Mouse (Mus musculus) thymus, adult 18-20 months (tissue): Measurements from ENCODE around the gene 6430628N08Rik.

Experiments used
- DNase-seq, 2 experiments: peaks; one replicate each; pipeline ENCODE4 v3.0.0; 2022; ENCODE audit warnings: mixed read lengths in 2 of 2

Gene 6430628N08Rik

DNA sequence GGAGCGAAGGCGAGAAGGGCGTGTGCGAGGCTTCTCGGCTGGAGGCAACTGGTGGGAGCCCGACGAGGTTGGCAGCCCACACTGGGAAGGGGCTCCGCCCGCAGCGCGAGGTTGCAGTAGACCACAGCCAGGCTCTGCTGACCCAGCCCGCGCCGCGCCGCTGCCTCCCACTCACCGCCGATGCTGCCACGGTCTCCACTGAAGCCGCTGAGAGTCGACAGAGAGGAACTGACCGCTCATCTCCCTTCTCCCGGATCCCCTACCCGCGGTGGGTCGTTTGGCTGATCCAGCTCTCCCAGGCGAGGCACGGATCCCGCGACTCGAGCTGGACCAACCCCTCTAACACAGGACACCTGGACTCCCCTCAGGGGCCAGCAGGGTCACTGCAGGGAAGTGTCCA is at the start of gene 6430628N08Rik:
TSS of gene 6430628N08Rik (plus strand) at position 113 of the 400 bp plus-strand sequence.
- DNase-seq: no peak

DNA sequence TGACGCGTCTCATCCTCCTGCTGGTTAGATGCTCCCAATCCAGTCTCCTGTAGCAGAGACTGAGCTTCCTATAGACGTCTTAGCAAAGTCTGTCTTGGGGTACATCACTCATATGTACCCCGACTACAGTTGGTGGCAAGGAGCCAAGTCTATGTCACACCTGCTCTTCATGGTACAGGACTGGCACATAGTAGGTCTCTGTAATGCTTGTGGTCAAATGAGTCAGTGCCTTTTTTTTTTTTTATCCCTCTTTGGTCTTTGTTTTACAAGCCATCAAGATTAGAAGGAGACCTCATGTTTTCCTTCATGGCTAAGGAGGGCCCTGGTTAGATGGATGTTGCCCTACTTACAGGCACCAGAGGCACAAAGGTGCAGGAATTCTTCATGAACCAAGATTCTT is 49.6 kb upstream of the 6430628N08Rik start:
- no peak for DNase-seq

DNA sequence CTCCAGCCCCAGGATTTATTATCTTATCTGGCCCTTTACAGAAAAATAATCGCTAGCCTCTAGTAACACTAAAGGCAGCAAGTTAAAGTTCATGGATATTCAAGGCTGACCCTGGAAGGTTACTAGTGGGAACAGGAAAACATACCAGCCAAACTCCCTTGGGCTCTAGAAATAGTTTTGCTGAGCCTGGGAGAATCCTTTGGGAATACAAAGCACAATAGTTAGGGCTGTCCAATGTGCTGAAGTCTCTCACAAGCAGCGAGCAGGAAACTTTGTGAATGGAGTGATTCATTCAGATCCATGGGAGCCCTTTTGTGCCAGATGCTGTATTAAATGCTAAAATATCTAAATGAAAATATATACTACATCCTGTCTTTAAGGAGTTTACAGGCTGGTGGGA is 43.8 kb upstream of the 6430628N08Rik start:
- DNase-seq: no peak

DNA sequence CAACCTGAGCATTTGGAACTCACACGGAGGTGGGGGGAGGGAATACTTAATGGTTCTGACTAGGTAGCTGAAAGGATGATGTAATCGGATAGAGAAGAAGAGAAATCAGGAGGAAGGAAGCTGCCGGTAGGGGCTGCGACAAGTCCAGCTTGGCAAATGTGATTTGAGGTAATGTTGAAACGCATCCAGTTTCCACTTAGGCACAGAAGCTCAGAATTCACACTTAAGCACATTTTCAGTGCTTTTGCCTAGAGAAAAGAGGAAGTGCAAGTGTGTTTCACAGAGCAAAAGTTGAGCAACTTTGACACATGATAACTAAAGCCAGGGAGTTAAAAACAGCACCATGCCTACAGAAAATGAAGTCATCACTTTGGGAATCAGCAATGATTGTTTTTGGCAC is 43.1 kb upstream of the 6430628N08Rik start:
- DNase-seq: no peak

DNA sequence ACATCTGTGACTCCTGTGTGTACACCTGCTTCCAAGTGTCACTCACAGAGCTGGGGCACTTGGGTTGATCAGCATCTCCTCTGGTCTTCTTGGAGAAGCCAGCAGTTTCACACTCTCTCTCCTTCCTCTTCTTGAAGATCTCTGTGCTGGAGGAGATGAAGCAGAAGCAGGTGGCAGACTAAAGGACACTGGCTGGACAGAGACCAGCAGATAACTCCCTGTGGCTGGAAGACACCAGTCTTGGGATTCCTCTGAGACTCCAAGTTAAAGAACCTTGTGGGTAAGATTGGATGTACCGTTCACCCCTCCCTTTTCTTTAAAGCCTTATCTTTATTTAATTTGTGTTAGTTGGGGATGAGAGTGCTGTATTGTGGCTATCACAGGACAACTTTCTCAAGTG is 42.4 kb upstream of the 6430628N08Rik start:
- no peak for DNase-seq

DNA sequence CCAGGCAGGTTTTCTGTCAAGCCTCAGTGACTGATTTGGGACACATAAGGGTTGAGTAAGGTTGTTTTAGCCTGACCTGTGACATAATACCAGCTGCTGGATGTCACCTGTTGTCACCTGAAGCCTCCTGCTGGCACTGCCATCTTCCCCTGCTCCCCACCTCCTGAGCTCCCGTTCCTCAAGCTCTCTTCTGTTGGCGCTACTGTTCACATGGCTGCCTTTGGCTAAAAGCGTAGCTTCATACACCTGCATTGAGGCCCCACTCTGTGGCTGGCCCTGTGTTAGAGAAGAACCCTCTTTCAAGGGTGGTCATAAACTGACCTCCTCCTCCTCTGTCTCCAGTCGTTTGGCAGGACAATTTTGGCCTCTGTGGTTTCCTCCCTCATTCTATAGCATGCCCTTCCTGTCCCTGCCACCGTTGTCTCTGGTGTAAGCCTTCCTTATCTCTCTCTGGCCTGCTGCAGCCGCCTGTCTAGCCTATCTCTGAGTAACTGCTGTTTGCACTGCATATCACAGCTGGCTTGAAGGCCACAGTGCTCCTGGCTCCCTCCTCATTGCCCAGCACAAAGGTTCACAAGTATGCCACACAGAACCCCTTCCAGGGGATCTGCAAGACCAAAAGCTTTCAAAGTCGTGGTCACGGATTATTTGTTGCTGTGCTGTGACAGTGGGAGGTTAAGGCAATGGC is 41.3 kb upstream of the 6430628N08Rik start:
- no peak for DNase-seq

DNA sequence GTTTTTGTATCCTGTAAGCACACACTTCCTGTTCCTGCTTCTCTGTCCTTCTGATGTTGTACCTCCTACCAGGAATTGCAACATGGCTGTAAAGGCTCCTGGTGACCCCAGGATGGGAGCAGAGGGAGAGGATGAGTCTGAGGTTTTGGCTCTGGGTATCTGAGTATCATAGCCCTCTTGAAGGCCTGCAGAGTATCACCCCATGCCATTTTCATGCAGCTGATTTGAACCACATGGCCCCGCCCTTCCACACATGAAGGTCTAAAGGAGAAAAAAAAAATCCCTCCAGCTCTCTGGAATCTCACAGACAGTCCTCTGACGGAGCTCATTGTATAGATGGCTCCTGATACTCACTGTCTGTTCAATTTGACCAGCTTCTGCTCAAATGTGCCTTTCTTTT is 40.4 kb upstream of the 6430628N08Rik start:
- no peak for DNase-seq

DNA sequence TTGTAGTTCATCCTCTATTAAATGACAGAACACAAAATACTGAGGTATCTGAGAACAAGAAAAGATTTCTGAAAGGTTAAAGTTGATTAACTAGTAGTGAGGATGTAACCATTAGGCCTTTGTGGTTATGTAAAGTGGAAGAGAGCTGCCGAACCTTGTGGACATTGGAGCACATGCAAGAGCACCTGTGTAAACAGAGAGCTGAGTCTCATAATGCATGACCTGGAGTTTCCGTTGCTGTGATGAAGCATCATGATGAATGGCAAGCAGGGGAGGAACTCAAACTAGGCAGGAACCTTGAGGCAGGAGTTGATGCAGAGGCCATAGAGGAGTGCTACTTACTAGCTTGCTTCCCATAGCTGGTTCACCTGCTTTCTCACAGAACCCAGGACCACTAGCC is 39.8 kb upstream of the 6430628N08Rik start:
- no peak for DNase-seq

DNA sequence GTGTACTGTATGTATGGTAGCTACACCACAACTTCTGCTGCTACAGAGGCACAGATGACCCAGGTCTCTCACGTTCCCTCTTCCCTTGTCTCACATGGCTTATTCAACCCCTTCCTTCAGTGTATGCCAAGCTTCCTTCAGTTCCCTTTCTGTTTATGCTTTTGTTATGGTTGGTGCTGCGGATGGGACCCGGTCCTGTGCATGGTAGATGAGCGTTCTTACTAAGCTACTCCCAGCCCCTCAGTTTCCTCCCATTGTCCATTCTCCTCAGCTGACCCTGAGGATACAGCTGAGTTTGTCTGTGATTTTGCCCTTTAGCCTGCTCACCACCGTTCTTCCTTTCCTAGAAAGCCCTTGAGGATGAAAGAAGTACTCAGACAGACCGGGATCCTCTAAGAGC is 38.9 kb upstream of the 6430628N08Rik start:
- no peak for DNase-seq

DNA sequence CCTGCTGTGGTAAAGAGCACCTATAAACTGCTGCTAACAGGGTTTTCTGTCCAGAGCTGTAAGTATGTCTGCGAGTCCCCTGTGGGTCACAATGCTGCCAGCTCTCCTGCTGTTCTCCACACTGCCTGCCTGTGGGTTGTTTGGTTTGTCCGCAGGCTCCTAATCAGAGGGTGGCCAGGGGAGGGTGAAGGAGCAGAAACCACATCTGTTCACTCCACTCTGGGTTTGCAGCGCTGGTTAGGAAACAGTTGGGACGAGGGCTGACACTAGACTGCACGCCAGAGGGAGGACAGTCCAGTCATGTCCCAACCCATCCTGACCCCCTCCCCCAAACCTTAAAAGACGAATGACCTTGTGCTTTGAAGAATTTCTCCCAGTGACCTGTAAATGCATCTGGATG is 35.4 kb upstream of the 6430628N08Rik start:
- no peak for DNase-seq

DNA sequence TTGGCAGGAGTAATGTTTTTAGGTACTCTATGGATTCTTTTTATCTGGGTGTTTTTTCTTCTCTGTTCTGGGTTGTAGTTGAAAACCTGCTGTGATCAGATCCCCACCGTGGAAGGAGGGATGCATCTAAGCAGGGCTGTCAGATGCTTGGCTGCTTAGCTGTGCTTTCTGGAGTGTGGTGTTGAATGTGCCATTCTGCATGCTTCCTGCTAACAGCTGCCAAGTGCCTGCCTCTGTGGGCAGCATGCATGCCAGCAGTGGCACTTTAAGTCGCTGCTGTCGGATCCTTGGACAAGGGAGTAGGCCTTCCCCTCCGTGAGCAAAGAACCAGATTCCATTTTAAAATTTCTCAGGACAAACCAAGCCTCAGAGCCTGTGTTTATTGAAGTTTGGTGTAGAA is 34.9 kb upstream of the 6430628N08Rik start:
- no peak for DNase-seq

DNA sequence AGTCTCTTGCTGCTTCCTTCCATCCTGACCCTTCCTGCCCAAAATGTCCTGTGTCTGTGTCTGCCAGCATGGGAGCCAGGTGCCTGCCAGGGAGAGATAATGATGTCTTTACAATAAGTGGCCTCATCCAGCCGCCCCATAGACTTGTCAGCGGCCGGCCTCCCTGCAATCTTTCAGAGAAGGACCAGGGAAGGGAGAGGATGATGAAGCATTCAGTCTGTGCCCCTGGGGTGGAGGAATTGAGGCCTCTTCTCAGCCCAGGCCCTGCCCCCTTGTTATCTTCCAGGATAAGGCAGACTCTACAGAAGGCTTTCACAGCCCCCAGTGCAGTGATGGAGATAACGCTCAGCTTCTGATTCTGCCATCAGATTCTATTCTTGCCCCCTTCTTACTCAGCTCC is 34.2 kb upstream of the 6430628N08Rik start:
- no peak for DNase-seq

DNA sequence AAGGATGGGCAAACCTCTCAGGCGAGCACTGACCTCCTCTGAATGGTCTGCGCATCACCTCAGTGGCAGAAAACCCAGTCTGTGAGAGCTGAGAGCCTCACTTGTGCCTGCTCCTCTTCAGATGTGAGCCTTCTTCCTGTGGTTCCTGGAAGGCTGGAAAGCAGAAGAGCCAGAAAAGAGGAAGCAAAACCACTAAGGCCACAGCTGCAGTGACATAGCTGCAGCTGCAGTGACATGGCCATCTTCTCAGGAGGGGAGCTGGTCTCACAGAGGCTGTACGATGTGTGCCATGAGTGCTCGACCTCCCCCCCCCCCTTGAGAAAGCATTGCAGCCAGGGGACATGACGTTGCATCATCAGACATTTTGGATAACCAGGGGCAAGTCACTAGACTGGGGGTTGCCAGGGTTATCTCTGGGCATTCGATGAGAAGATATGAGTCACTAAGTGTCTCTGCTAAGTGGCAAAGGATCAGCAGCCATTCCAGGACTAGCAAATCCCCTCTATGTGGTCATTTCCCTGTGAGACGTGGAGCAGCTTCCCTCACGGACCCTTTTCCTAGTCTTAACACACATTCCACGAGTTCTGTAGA is 33.1 kb upstream of the 6430628N08Rik start:
- no peak for DNase-seq

DNA sequence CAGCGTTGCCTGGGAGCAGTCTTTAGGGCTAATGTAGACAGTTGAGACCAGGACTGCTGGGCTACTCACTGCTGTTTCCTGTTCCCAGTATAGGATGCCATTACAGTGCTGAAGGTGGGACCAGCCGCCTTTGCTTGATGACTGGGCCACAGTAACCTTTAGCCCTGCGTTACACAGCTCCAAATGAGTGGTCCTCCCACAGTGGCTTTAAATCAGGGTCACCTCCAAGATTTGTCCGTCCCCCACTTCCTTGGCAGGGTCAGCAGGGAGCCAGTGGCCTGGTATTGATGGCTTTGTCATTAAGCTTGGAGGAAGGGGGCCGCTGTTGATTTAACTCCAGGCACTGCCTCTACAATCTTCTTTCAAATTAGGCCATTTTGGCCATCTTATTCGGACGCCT is 27.1 kb upstream of the 6430628N08Rik start:
- no peak for DNase-seq

DNA sequence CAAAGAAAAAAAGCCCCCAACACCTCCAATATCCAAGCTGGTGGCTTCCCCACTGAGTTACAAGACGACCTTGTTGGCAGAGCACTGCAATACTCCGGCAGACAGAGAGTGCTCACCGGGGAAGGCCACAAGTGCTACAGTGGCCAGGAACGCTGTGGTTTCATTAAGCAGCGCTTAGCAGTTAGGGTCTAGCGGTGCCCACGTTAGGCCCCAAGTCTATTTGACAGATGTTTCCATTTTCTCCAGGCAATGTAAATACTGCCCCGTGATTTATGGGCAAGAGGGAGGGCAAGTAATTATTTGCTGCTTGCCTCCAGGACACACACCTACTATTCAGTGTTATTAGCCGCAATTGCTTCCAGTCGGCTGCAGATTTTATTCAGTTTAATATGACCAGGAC is 26.6 kb upstream of the 6430628N08Rik start:
- DNase-seq: no peak

DNA sequence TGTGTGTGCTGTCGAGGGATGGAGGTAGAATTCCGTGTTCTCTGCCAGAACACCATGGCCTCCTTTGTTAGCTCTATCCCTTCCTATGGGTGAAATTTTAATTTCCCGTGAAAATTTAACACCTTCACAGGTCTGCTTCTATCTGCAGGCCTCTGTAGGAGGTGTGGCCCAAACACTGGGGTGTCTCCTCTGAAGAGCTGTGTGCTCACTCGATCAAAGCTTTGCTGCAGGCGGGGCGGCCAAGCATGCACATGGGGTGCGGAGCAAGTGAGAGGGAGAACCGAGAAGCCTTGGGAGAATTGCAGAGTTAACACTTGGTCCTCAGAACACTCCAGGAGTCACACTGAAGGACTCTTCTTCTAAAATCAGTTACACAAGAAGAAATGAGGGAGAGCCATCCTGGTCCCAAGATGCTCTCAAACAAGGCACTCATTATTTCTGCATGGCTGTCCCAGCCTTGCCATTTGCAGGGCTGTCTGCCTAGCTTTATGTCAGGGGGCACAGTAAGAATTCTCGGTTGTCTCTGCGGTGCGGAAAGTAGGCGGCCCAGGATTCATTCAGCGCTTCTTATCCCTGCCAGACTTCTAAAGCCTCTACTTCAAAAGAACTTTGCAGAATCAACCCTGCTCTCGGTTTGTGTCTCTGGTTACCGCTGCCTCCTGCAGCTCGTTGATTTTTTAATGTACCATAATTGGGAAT is 20.8 kb upstream of the 6430628N08Rik start:
- DNase-seq: no peak

DNA sequence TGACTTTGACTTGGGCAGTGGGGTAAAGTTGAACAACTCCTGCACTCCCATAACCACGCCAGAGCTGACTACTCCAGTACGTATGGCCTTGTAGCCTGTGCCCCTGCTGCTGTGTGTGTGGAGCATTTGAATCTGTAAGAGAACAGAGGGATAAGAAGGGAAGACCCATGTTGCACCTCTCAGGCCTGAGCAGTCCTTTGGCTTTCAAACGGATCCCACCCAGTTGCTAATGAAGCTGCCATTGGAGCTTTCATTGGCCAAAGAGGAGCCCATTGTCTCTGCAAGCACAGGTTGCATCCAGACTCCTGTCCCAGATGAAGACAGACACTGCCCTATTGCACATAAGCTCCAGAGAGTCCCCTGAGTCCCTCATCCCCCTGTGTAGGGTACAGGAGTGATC is 17.2 kb upstream of the 6430628N08Rik start:
- DNase-seq: no peak

DNA sequence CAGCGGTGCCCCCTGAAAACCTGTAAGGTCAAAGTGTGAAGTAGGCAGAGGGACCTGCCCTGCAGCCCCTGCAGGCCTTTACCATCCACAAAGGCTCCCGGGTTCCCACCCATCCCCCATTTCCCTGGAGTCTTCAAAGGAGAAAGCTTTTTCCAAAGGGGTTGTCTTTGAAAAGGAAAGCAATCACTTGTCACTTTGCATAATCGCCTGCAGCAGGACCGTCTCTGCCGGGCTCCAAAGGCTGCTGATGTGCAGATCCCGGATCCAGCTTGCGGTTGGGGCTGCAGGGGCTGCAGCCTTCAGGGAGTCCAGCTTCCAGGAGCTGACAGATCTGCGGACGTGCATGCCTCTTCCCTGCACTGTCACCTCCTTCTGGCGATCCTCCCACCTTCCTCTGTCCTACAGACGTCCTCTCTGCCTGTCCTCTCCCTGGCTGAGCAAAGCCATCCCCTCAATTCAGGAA is 12.2 kb upstream of the 6430628N08Rik start:
- DNase-seq: no peak

DNA sequence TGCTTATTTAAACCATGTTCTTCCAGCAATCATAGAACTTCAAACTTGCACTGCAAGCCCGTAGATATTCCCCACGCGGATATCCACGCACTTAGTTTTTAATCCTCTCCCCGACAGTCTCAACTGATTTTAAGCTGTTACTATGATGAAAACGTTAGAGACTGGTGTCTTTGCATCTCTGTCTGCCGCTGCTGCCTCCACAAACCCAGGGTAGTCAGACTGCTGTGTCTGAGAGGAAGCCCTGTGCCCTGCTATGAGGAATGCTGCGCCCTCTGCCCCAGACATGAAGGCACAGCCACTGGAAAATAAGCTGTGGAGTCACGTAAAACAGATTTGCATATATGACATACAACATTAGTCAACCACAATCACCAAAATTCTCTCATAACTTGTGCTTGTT is 11.6 kb upstream of the 6430628N08Rik start:
- no peak for DNase-seq

DNA sequence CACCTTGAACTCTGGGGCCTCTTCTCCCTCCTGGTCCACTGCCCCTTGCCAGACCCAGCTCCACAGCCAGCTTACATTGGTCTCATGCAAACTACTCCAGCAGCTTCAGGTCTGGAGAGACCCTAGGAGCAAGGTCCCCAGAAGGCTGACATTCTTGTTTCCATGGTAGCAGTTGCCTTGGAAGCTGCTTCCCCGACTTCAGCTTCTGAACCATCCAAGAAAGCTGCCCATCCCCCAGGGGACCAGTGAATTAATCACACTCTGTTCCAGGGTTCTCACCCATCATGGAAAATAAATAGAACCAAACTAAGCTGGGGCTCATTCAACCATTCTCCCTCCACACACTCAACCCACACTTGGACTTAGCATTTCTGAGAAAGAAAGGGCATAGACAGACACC is 9.3 kb upstream of the 6430628N08Rik start:
- no peak for DNase-seq

DNA sequence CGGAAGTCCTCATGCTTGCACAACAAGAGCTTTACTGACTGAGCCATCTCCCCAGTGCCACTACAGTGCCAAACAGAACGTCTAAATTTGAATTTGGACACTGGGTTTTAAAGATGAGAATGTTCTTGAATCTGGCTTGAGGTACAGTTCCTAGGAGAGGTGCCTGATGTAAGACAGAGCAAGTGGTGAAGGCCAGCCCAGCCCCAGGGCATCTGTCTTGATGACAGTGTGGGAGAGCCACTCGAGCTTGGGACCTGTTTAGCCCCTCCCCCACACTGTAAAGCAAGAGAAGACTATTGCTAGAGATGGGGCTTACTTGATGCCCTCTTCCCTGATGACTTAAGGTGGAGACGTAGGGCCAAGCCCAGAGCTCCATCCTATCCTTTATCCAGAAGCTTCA is 8.3 kb upstream of the 6430628N08Rik start:
- no peak for DNase-seq

DNA sequence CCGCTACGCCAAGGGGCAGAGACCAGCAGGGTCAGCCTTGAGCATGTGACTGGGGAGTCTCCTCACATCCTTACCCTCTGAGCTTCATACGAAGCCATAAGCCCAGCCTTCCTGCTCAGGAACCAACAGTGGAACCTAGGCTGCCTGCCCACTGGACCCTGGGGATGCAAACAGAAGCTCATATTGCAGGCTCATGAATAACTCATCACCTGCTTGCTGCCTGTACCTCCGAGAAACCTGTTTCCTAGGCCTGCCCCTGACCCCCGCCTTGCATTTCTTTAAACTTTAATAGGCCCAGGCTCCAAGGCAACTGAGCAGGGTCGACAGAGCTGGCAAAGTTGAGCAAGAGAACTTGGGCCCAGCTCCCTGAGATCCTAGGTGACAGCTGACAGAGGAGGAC is 6.4 kb upstream of the 6430628N08Rik start, which contains the start of gene Kncn:
TSS of gene Kncn (plus strand) at position 379 of the 400 bp plus-strand sequence.
- no peak for DNase-seq

DNA sequence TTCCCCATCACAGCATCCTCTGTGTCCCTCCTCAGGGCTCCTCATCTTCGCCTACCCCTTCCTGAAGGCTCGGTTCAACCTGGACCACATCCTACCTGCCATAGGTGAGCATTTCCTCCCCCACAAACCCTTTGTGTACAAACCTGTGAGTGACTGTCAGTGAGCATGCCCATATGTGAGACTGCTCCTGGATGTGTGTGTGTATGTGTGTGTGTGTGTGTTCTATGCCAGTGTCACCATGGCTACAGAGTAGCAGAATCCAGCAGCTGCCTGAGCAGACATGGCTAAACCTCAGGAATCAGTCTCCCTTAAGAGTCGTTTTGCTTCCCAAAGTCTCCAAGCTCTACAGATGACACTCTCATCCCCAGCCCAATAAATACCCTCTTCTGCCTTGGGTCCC is 4.6 kb upstream of the 6430628N08Rik start:
- no peak for DNase-seq

DNA sequence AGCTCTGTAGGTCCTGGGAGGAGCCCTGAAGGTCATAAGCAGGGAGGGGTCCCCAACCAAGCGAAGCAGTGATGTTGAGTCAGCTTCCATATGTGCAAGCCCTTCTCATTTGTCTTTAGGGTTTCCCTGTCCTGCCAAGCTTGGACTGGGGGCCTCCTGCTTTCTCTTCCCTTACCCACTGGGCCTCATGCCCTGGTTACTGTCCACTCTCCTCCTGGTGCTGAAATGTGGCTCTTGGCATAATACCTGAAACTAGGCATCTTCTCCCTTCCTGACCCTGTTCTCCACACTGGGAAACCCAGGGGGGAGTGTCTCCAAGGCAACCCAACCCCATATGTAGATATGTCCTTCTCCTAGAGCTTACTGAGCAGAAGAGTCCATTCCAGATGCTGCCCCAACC is 3.6 kb upstream of the 6430628N08Rik start:
- DNase-seq: no peak
